Mouse (Mus musculus) large intestine, adult 2 months (tissue): ENCODE data around the gene Guca2b. TPM values are rescaled to one million over a fixed set of nuclear protein-coding genes. Genes with fewer than 3 reads are reported as not detected.
"Not testable (repeated sequence)": the region's sequence is repeated elsewhere in the genome, so short reads cannot be mapped to it uniquely, and the experiment has no call there.

ENCODE experiments used
- DNase-seq: peaks from one replicate; pipeline ENCODE4 v3.0.0-alpha.2; 2012; ENCODE audit warnings: low read depth, low spot score
- WGBS: fragments of 180-500 bp; shearing (Covaris S2); methylation state at CpG from one replicate; pipeline ENCODE4 v1.1.7; 2018; 5-methylcytosine and 5-hydroxymethylcytosine counted together
- polyA plus RNA-seq: library from polyadenylated mRNA; depleted of rRNA; stranded (reverse); fragments of >200 nt; gene quantifications from 2 replicates; pipeline ENCODE4 v1.2.3, GENCODE M21; 2012

Gene Guca2b
- polyA plus RNA-seq, 1 experiment, result 722 TPM

GRCm38 (mm10) chr4:119660007-119660406, 1.3 kb upstream of the Guca2b start:
- DNase-seq, result no peak
- 82% methylated on average over 8 of the region's 8 CpGs for WGBS

GRCm38 (mm10) chr4:119658246-119658645, 508 bp downstream of the Guca2b start:
- DNase-seq, result no peak
- WGBS, result 18% methylated on average over 2 of the region's 2 CpGs

- WGBS, result 95% methylated on average over 1 of the region's 1 CpGs
- no peak for DNase-seq
Observed at GRCm38 (mm10) chr4:119657011-119657410, 1.7 kb downstream of the Guca2b start.

DNA sequence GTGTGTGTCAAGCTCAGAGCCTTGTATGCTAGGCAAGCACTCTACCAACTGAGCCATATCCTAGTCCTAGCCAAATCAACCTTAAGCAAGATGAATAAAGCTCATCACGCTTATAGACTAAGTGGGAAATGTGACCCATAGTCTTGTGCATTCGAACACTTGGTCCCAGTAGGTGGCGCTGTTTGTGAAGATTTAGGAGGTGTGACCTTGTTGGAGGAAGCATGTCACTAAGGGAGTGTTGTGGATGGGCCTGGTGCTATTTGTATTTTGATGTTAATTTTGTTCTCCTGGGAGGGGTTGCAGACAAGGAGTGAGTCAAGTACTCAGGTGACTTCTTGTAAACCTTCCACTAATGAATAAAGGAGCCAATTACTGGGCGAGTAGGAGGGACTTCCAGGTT, 16.1 kb downstream of the Guca2b start:
- 88% methylated on average over 4 of the region's 4 CpGs for WGBS
- no peak for DNase-seq

DNA sequence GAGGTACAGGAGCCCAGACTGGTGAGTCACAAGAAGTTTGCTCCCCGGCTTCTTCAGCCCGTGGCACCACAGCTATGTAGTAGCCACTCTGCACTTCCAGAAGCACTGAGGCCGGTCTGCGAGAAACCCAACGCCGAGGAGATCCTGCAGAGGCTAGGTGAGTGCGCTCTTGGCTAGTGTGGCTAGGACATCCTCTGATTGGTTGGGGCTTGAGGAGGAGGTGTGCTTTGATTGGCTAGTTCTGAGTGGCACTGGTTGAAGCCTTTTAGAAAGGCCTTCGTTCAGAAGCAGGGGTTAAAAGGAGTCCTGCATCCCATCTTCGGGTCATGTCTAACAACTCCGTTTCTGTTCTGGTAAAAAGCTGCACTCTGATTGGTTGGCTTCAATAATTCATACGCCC, 20.1 kb downstream of the Guca2b start:
- 74% methylated on average over 11 of the region's 11 CpGs for WGBS
- no peak for DNase-seq

- DNase-seq, result no peak
- WGBS, result 56% methylated on average over 6 of the region's 6 CpGs
Observed at GRCm38 (mm10) chr4:119637946-119638345, 20.8 kb downstream of the Guca2b start.

DNA sequence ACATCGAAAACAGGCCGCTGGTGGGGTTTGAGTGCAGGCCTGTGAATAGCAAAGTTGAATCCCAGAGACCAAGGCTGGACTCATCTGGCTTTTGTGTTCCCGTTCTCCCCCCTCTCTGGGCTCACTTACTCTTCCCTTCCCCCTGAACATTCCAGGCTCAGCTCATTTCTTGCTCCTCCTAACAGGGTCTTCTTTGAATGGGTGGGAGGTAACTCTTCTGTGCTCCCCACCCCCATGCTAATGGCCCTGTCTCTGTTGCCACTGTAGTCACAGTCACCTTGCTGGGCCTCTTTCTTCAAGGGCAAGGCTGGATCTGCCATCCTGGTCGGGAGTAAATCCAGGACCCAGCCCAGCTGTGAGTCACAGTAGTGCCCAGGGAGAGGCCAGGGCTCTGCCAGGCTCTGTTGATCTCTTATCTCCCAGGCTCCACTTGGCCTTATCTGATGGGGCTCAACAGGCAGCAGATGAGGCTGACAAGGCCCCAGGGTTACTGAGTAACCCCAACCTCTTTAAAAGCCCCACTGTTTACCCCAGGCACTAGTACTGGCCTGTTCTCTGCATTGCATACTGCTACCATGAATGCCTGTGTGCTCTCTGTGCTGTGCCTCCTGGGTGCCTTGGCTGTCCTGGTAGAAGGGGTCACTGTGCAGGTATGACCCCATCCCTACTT, 21.4 kb downstream of the Guca2b start, which contains the start of gene Guca2a:
Gene Guca2a (plus strand): TSS at position 529 of the 670 bp plus-strand sequence.
- DNase-seq, result peak; percentile 88
- WGBS, result 47% methylated on average over 4 of the region's 4 CpGs

DNA sequence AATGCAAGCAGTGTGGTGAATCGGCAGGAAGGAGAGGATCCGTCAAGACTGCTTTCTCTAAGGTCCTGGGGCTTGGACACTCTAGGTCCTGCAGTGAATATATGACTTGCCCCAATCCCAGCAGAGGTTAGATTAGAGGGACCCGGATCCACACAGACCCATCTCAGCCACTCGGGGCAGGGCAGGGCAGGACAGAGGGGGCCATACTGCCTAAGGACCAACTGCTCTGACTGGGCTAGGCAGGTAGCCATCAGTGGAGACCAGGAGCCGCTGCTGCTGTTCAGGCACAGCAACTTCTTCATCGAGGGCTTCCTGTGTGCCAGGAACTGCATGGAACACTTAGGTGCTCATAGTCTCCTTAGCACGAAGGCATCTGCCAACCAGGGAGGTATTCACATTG, 22.0 kb downstream of the Guca2b start:
- 64% methylated on average over 7 of the region's 7 CpGs for WGBS
- no peak for DNase-seq

DNA sequence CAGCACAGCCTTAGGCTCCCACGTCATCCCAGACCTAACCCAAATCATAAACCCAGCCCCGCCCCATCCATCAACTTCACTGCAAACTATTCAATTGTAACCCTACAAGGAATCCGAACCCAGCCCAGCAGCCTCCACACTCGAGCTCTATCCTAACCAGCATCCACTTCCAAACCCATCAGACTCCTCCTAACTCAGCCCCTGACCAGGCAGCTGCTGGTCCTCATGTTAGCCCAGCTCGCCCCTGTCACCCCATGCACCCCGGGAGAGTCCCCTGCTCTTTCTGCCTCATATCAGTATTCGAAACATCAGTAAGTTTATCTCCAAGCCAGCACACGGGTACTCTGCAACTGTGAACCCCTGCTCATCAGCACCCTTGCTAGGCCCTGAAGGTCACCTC, 23.1 kb downstream of the Guca2b start:
- DNase-seq, result no peak
- 55% methylated on average over 8 of the region's 8 CpGs for WGBS

GRCm38 (mm10) chr4:119634908-119635660, 23.7 kb downstream of the Guca2b start:
- 45% methylated on average over 6 of the region's 6 CpGs for WGBS

DNA sequence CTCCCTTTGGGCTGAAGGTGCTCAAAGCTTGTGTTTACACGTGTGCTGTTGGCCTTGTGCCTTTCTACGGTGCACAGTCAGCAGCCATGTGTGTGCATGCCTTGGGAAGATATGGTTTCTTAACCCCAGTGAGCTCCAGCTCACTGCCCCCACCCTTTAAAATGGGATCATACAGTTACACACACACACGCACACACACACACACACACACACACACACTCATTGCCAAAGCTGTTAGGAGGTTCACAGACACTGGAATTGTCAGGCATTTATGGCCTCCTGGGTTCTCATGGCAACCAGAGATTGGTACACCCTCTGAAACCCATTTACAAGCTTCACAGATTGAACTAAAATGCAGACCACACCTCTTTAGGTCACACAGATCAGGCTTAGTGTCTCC, 24.8 kb downstream of the Guca2b start:
- WGBS, result 34% methylated on average over 3 of the region's 3 CpGs
- DNase-seq, result peak; percentile 63

More at GRCm38 (mm10) chr4:119634908-119635660, 23.7 kb downstream of the Guca2b start:
- no peak for DNase-seq

GRCm38 (mm10) chr4:119633342-119633741, 25.4 kb downstream of the Guca2b start:
- 36% methylated on average over 7 of the region's 7 CpGs for WGBS
- DNase-seq, result no peak

DNA sequence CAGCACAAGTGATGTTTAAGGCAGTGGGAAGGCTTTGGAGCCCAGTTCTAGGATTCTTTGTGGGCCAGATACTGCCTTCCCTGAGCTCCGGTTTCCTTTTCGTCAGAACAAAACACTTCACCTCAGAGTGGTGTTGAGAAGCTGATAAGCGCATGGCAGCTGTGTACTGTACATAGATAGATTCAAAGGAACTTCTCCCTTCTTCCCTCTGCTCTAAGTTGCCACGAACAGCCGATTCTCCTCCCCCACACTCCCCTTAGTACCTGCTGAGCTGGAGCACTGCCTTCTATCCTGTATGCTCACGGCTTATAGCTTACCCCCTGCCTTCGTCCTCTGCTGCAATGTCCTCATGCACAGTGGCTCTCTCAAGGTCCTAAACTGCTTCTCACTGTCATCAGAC, 26.0 kb downstream of the Guca2b start:
- DNase-seq, result no peak
- 73% methylated on average over 7 of the region's 7 CpGs for WGBS

- 20% methylated on average over 11 of the region's 11 CpGs for WGBS
- peak; percentile 60 for DNase-seq
Observed at GRCm38 (mm10) chr4:119631115-119631919, 27.4 kb downstream of the Guca2b start.

DNA sequence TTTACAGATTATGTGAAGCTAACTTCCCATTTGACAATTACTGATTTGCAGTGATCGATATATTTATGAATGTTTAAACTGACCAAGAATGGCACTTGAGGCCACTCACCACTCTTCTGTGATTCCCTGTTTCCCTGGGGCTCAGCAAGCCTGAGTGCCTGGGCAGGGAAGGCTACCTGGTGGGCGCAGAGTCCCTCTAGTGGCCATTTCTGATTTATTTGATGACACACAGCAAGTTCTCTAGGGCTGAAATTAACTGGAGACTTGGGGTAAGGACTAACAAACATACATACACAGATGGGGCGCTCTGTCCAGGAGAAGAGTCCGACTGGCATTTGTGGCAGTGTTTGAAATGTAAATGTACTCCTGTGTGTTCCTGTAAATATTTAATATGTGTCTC, 30.4 kb downstream of the Guca2b start:
- DNase-seq, result not testable (repeated sequence)
- WGBS, result 76% methylated on average over 4 of the region's 4 CpGs

- WGBS, result 89% methylated on average over 4 of the region's 4 CpGs
Observed at GRCm38 (mm10) chr4:119627317-119627716, 31.4 kb downstream of the Guca2b start.

DNA sequence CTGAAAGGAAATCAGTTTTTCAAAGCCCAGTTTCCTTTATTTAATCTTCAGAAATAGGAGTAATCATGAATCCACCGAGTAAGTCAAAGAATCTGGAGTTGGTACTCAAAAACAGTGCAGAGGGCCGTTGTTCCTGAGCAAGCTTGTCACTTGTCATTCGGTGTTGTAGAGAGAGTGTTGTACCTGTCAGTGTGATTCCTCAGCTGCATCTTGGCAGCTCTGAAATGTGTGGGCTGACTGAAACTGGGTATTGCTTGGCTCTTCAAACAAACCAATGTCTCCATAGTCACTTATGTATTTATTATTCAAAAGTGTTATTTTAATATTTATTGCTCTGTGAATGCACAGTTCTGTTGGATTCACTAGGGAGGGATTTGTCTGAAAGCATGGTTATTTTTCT, 31.9 kb downstream of the Guca2b start:
- DNase-seq, result no peak
- WGBS, result 83% methylated on average over 3 of the region's 3 CpGs

More at GRCm38 (mm10) chr4:119627317-119627716, 31.4 kb downstream of the Guca2b start:
- DNase-seq, result no peak

- 80% methylated on average over 7 of the region's 7 CpGs for WGBS
- DNase-seq, result no peak
Observed at GRCm38 (mm10) chr4:119626081-119626645, 32.6 kb downstream of the Guca2b start.

GRCm38 (mm10) chr4:119614724-119615123, 44.0 kb downstream of the Guca2b start:
- 38% methylated on average over 4 of the region's 4 CpGs for WGBS
- no peak for DNase-seq

GRCm38 (mm10) chr4:119614078-119614477, 44.7 kb downstream of the Guca2b start:
- WGBS, result 14% methylated on average over 1 of the region's 1 CpGs
- no peak for DNase-seq
